Mouse (Mus musculus) kidney, postnatal 10 days (tissue): Measurements from ENCODE around the gene Fam98c.
"Not testable (repeated sequence)": the region's sequence is repeated elsewhere in the genome, so short reads cannot be mapped to it uniquely, and the experiment has no call there.

Experiments
- DNase-seq: peaks from one replicate; pipeline ENCODE4 v3.0.0; 2021; ENCODE audit warnings: mixed read lengths

Gene Fam98c

DNA sequence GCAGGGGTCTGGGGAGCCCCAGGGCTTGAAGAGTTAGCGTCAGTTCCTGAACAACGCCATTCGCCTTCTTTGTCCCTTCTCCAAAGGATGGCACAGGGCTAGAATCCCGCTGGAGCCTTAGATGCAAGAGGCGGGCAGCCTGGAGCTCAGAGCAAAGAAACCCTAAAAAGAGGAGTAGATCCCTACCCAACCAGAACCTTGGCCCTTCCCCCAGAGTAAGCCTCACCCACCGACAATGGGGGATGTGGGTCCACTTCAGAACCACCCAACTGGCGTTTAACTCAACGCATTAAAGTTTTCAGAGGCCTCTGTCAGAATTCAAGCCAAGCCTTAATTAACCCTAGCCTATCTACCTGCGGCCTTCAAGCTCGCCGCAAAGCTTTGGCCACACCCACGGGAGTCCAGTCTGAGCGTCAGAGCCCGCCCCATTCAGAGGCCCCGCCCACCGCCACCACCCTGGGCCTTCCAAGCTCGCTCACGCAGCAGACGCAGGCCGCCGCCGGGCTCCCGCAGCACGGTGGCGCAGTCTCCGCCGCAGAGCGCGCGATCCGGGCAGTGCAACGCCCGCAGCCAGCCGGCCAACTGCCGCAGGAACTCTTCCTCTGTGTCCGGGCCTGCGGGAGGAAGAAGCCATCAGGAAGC, 717 bp downstream of the Fam98c start:
- peak; percentile 94 for DNase-seq

DNA sequence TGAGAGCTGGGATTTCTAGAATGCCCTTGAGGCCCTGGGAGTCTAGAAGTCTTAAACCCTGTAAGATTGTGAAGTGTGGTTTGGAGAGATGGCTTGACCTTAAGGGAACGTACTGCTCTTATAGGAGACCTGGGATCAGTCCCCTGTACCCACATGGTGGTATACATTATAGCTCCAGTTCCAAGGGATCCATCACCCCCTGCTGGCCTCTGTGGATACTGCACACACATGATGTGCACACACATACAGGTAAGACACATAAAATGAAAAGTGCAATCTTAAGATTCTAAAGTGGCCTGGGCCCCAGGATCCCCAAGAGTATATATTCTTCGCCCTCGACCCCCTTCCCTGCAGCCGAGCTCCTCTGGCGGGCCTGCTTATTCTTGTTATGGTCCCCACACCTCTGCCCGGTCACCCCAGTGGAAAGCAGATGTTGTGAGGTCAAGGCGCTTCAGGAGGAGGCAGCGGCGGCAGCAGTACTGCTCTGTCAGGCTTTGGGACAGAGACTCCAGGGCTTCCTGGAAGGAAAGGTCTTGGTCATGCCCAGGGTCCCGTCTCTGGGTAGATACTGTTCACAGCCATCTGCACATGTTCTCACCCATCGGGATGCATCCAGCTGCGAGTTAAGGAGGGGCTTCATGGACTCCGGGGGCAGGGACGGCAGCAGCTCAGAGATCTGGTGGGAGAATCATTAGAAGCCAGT, 1.9 kb downstream of the Fam98c start:
- no peak for DNase-seq

- no peak for DNase-seq
Measured at GRCm38 (mm10) chr7:29151486-29151885, 4.5 kb downstream of the Fam98c start.

- no peak for DNase-seq
Measured at GRCm38 (mm10) chr7:29148771-29149170, 7.3 kb downstream of the Fam98c start.

DNA sequence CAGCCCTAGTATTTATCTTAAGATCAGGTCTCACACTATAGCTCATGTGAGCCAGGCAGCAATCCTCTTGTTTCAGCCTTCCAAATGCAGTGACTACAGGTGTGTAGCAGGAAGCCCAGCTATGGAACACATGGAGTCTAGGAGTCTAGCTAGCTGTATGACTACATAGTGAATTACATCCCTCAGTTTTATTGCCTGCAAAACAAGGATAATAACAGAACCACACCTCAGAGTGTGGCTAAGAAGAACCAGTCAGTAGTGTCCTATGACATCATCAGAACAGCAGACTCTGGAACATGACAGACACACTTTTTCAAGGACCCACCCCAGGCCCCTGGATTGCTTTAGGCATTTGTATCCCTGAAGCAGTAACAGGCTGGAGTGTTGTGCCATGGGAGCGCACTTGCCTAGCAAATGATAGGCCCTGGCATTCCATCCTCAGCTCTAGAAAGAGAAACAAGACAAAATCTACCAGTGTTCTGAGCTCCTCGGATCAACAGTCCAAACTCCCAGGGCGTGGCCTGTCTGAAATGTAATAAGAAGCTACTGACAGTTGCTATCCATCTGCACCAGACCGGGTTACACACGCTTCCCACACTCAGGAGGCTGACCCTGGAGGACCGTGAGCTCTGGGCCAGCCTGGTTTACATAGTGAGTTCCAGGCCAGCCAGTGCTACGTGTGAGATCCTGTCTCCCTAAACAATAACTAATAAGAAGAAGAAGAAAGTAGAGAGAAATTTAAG, 9.2 kb downstream of the Fam98c start:
- no peak for DNase-seq

DNA sequence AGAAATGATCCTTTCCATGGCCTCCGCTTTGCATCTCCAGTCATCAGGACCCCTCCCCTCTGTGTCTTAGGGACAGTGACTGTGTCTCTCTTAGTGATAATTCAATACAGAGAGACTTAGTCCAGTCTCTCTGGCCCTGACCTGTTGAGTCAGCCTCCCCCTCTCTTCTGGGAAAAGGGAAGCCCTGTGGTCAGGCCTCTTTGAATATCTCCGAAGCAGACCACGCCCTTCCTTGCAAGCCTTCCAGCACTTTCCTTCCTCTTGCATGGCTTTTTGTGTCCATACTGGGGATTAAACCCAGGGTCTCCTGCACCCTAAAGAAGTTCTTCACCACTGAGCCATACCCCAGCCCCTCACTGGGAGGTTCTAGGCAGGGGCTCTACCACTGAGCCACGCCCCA, 12.0 kb downstream of the Fam98c start:
- no peak for DNase-seq

GRCm38 (mm10) chr7:29141416-29141815, 14.6 kb downstream of the Fam98c start:
- no peak for DNase-seq

DNA sequence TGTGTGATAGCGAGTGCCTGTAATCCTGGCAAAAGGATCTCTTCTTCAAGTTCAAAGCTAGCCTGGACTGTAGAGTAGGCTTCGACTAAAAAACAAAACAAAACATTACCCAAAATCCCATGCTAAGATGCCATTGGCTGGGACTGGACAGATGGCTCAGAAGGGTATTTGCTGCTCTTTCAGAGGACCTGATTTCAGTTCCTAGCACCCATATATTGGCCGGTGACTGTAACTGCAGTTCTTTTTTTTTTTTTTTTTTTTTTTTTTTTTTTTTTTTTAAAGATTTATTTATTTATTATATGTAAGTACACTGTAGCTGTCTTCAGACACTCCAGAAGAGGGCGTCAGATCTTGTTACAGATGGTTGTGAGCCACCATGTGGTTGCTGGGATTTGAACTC, 16.8 kb downstream of the Fam98c start:
- not testable (repeated sequence) for DNase-seq

GRCm38 (mm10) chr7:29137429-29137828, 18.6 kb downstream of the Fam98c start:
- peak; percentile 39 for DNase-seq

DNA sequence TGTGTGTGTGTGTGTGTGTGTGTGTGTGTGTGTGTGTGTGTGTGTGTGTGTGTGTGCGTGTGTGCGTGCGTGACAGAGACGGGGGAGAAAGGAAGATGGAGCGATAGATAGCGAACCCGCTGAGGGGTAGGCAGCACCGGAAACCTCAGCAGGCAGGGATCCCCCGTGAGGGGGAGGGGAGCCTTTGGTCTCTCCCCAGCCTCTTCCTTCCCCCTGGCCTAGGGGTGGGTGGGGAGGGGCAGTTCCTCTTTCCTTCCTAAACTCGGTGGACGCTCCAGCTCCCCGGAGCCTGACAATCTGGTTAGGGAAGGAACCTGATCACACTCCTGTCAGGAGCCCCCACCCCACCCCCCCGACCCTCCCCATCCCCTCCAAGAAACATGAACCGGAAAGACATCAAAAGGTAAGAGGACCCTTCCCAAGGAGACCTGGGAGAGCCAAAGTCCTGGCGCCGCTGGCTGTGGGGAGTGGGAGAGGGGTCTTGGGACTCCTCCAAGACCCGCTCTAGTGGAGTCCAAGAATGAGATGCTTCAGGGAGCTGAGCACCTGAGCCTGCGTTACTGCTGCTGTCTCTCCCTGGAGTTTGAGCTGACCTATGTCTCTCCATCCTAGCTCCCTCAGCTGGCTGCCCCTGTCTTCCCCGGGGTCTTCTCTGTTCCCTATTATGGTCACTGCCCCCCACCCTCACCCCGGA, 21.2 kb downstream of the Fam98c start, which contains the start of gene Rasgrp4:
Rasgrp4 (plus strand) TSS at position 159 of the 694 bp plus-strand sequence.
- DNase-seq: peak; percentile 68

DNA sequence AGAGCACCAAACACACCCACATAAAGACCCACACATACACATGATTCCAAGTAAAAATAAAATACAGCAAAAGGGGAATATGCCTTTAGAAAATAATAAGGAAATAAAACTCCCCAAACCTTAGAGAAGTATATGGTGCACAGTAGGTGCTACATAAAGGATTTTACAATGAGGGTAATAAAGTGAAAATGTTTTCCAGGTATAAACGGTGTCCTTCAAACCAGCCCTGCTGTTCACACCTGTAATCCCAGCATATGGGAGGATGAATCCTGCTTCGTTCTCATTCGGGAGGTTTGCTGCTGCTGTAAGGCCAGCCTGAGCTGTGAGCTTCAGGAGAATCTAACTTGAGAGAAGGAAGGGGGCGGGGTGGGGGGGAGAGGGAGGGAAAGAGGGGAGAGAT, 21.8 kb downstream of the Fam98c start:
- DNase-seq: no peak

- peak; percentile 44 for DNase-seq
Measured at GRCm38 (mm10) chr7:29128725-29129124, 27.3 kb downstream of the Fam98c start.

DNA sequence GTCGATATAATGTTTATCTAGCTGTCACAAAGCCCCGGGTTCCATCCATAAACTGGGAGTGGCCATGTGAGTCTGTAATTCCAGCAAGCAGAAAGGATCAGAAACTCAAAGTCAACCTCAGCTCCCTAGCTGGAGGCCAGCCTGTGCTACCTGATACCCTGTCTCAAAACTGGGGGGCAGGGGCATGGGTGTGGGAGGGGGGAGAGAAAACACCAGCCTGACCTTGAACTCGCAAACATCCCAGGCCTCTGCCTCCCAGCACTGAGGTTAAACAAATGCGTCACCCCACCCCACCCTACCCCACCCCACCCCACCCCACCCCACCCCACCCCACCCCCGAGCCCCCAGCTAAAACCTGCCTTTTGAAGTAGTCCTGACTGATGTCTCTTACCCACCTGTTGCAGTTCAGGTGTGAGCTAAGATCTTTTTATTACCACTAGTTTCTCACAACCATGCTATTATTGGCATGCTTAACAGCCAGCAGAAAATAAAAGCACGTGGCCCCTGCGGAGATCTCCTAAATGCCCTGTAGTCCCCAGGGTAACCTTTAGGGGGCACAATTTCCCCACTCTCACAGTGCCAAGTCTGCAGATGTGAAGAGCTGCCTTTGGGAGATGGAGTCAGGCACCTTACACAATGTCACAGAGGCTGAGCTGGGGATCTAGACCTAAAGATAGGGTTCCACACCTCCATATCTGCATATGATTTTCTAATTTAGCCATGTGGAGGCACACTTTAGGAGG, 29.7 kb downstream of the Fam98c start:
- peak; percentile 73 for DNase-seq

DNA sequence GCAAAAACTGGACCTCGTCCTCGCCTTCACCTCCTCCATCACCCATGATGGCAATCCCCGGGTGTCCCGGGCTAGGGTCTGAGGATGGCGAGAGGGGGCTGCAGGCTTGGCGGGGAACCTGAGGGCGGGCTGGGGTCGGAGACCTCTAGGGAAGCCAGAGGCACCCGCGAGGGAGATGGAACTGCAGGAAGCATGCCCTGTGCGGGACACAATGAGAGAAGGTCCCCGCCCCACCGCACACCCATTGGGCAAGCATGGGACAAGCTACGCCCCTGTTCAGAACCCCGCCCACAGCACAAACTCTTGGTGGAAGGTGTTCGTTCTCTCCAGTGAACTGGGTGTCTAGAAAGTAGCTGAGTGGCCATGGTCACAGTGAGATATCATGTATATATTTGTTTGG, 31.1 kb downstream of the Fam98c start, which contains the start of gene Ryr1:
Ryr1 (minus strand) TSS at position 210 of the 400 bp plus-strand sequence.
- DNase-seq: peak; percentile 72

- DNase-seq: no peak
Measured at GRCm38 (mm10) chr7:29123531-29124358, 32.3 kb downstream of the Fam98c start.

- DNase-seq: no peak
Measured at GRCm38 (mm10) chr7:29122821-29123220, 33.2 kb downstream of the Fam98c start.

GRCm38 (mm10) chr7:29119526-29119925, 36.5 kb downstream of the Fam98c start:
- DNase-seq: no peak

DNA sequence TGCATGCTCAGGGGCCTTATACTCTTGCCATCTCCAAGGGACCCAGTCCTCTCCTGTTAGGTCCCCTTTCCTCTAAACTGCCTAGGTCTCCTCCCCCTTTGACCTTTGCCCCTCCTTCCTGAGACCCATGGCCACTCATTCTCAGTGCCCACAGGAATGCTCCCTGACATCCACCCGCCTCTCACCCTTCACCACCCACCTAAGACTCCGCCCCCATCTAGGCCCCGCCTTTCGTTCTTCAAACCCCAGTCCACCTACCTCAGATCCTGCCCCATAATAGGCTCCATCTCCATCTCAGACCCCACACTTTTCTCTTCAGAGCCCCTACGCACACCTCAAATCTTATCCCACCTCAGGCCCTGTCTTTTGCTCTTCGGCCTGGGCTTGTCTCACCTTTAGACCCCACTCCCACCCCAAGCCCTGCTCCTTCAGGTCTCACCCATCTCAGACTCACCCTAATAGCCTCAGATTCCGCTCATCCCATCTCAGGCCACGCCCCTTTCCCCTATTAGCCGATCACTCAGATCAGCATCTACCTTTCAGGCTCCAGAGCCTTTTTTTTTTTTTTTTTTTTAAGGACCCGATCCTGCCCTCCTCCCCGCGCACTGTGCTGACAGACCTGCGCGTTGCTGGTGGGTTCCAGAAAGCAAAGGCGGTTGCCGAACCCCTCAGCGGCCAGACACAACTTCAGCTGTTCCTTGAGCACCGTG, 37.7 kb downstream of the Fam98c start:
- no peak for DNase-seq

GRCm38 (mm10) chr7:29108992-29109955, 46.8 kb downstream of the Fam98c start:
- peak; percentile 80 for DNase-seq
